Mouse (Mus musculus) kidney, adult 2 months (tissue): ENCODE measurements at regions not wholly inside any gene's neighbourhood (a gene's known extent, or its start where the extent isn't known, plus 50 kb on each side); places are given as distances from the start of the nearest gene placed in this dataset.

ENCODE experiments used
- DNase-seq: peaks from one replicate; pipeline ENCODE4 v3.0.0; 2021
- H3K27ac ChIP-seq: fragments of 200-500 bp; 2 replicates; pipeline ENCODE4 v1.5.1; 2012; ENCODE audit warnings: low read depth, low read length, control low read depth, inconsistent platforms; ENCODE audit not compliant: insufficient read depth
- H3K27me3 ChIP-seq: fragments of 200-500 bp; replicated peaks from 2 replicates; pipeline ENCODE4 v1.6.1; 2012; ENCODE audit warnings: mild to moderate bottlenecking, moderate library complexity, low read length, inconsistent platforms; ENCODE audit not compliant: control insufficient read depth, insufficient read depth
- H3K36me3 ChIP-seq: fragments of 200-500 bp; 2 replicates; pipeline ENCODE4 v1.6.1; 2012; ENCODE audit warnings: mild to moderate bottlenecking, moderate library complexity, low read length, inconsistent platforms; ENCODE audit not compliant: control insufficient read depth, insufficient read depth
- H3K4me1 ChIP-seq: fragments of 200-500 bp; 2 replicates; pipeline ENCODE4 v1.6.1; 2011; ENCODE audit warnings: low read length; ENCODE audit not compliant: control insufficient read depth, insufficient read depth
- H3K4me3 ChIP-seq: fragments of 200-500 bp; 2 replicates; pipeline ENCODE4 v1.5.1; 2011; ENCODE audit warnings: mild to moderate bottlenecking, low read depth, low read length, control low read depth; ENCODE audit not compliant: insufficient read depth
- CTCF ChIP-seq: fragments of 200-500 bp; conservative IDR thresholded peaks from 2 replicates; pipeline ENCODE4 v1.5.1; 2011; ENCODE audit warnings: low read depth, mild to moderate bottlenecking, control low read depth, low read length, moderate library complexity, mixed read lengths; ENCODE audit not compliant: insufficient read depth, insufficient read length
- POLR2A ChIP-seq: fragments of 200-500 bp; IDR thresholded peaks from one replicate; pipeline ENCODE4 v1.6.1; 2011; ENCODE audit warnings: low read depth, low read length, control low read depth
- WGBS: fragments of 180-500 bp; shearing (Covaris S2); methylation state at CpG from one replicate; pipeline ENCODE4 v1.1.7; 2018; 5-methylcytosine and 5-hydroxymethylcytosine counted together

DNA sequence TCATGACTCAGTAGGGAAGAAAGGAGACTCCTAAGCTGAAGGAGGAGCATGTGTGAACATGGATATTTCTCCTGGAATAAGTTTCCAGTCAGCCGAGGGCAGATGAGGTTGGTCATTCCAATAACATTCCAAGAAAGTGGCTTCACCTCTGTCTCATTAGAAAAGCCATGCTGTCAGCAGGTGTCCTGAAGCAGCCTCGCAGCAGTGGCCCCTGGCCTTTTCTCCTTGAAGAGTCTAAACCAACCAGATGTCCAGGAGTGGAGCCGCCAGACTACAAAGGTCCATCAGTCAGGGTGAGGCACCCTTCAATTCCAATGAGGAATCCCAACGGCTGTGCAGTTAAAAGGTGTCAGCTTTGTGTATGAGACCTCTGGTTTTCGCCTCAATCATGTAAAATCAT lies 197.2 kb upstream of the Klf3 start:
- no peak overlapping the region for H3K4me3 ChIP-seq
- TF ChIP-seq POLR2A = no peak
- no peak for TF ChIP-seq CTCF
- H3K27me3 ChIP-seq = no peaks in the 10 kb centered on the region
- peaks cover 25% of the 10 kb centered on the region; the same call in 1 of the 2 replicates for H3K4me1 ChIP-seq
- WGBS = 58% methylated on average over 5 of the region's 5 CpGs
- no peak overlapping the region for H3K27ac ChIP-seq
- no peaks in the 10 kb centered on the region for H3K36me3 ChIP-seq
- DNase-seq = peak; percentile 85

DNA sequence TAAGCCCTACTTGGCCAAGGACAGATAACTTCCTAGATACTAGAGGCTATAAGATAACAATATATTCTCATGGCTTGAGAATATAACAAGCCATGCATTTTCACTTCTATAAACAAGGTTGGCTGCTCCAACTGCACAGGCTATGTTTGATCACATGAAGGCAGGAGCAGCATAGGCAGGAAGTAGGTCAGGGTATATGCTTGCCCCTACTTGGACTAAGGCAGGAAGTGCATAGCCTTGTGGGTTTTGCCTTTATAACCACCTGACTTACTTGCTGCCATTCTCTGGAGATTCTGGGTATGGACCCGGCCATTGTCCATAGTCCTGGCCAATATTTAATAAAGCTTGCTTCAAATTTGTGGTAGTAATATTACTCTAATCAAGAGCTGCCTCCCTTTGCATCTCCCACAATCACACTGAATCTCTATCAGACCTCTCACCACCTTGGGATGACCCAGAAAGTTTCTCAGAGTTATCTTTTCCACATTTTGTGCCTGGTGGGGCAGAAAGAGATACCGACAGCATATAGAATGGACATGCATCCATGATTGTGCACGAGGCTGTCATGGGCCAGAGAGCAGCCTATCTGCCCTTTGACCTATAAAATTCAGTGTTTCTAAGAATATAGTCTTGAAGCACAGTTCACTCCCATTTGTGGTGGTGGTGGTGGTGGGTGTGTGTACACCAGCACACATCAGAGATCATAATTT lies 193.7 kb upstream of the Klf3 start:
- no peak for TF ChIP-seq CTCF
- TF ChIP-seq POLR2A = no peak
- H3K36me3 ChIP-seq = no peaks in the 10 kb centered on the region
- H3K27me3 ChIP-seq = no peaks in the 10 kb centered on the region
- peaks cover 15% of the 10 kb centered on the region; the same call in 1 of the 2 replicates for H3K4me1 ChIP-seq
- no peak overlapping the region for H3K4me3 ChIP-seq
- peak overlapping the region; percentile 67 for H3K27ac ChIP-seq
- WGBS = 74% methylated on average over 3 of the region's 3 CpGs
- DNase-seq = no peak

DNA sequence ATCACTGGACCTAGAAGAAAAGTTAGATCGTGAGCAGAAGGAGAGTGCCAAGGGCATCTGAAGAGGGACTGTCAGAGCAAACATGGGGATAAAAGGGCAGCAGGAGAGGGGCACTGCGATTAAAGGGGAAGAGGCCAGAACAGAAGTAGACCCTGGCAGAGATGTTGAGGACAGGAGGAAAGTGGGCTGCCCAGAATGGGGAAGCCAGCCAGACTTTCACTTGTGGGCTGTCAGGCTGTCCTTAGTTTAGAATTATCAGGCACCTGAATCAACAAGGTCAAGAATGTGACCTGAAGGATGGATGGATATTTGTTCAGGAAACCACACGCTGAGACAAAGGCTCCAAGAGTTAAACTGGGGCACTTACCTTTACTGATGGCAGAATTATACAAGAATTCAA lies 193.0 kb upstream of the Klf3 start:
- Histone ChIP-seq H3K4me1 (peaks cover 15% of the 10 kb centered on the region; the same call in 1 of the 2 replicates), H3K4me3 (no peak overlapping the region), H3K36me3 (no peaks in the 10 kb centered on the region), H3K27me3 (no peaks in the 10 kb centered on the region), H3K27ac (peak overlapping the region; percentile 67)
- WGBS = 15% methylated on average over 3 of the region's 3 CpGs
- no peak for TF ChIP-seq POLR2A
- no peak for DNase-seq

DNA sequence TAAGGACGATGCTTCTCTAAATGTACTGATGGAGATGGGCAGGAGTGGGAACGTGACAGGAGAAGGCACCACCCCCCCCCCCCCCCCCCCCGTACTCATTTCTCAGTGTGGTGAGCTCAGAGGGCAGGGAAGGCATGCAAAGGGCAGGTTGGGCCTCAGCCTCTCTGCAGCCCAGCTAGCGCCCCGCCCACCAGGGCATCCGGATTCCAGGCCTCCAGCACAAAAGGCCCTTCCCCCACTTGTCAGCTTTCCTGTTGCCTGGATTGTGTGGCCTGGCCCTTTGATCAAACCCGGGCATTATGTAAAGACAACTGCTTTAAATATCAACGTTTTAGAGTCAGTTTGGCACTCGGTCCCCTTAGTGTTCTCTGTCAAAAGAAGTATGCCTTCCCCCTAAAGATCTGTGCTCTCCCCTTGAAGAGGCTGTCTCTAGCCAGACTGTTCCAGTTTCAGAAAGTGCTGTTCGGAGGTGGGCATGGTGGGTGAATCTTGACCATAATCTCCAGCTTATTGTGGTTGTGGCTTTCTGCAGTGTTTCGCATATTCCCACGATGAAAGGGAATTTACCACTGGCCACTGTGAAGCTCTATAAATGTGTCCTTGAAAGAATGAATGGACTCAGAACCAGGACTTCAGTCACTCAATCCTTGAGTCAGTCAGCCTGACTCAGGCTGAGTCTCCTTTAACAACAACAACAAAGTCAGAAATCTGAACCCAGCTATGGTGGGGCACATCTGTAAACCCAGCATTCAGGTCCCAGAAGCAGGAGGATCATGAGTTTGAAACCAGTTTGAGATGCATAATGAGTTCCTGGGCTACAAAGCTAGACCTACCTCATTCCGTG lies 192.4 kb upstream of the Klf3 start:
- no peak for TF ChIP-seq CTCF
- TF ChIP-seq POLR2A = no peak
- 18% methylated on average over 13 of the region's 13 CpGs for WGBS

DNA sequence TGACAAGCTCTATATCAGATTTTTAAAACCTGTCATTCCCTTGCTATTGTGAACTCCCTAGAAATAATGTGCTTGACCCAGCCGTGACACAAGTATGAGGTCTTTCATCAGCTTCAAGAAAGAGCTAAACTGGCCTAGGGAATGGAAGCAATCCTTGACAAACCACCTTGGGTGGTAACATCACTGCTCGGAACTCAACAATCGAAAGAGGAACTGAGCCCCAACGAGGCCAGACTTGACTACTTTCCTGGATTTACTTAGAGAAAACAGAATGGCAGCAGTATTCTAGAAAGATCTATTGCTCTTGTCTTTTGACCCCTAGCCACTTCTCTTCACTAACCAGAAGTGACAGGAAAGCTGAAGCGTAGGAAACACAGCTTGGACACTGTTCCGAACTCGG lies 191.2 kb upstream of the Klf3 start:
- Histone ChIP-seq H3K4me3 (no peak overlapping the region), H3K27ac (no peak overlapping the region), H3K4me1 (peaks cover 15% of the 10 kb centered on the region; the same call in 1 of the 2 replicates), H3K36me3 (no peaks in the 10 kb centered on the region), H3K27me3 (no peaks in the 10 kb centered on the region)
- 83% methylated on average over 7 of the region's 7 CpGs for WGBS
- no peak for DNase-seq
- TF ChIP-seq CTCF (no peak), POLR2A (no peak)

More for the DNA sequence above, 192.4 kb upstream of the Klf3 start:
- peaks cover 15% of the 10 kb centered on the region; the same call in 1 of the 2 replicates for H3K4me1 ChIP-seq
- no peaks in the 10 kb centered on the region for H3K36me3 ChIP-seq
- no peak overlapping the region for H3K4me3 ChIP-seq
- H3K27ac ChIP-seq = peak overlapping the region; percentile 67
- peak; percentile 95 for DNase-seq
- no peaks in the 10 kb centered on the region for H3K27me3 ChIP-seq

DNA sequence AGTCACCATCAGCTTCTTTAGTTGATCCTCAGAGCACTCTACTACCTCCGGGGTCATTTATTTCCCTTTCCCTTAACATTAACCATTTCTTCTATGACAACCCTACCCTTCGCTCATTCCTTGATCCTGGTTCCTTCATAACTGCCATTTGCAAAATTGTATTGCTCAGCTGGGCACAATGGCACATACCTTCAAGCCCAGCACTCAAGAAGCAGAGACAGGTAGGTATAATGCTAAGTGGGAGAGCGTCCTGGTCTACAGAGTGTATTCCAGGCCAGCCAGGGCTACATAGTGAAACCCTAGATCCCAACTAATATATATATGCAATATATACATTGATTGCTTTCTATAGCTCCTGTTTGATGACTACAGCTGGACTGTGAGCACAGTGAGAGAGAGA lies 189.5 kb upstream of the Klf3 start:
- DNase-seq = no peak
- Histone ChIP-seq H3K4me1 (peaks cover 15% of the 10 kb centered on the region; the same call in 1 of the 2 replicates), H3K27me3 (no peaks in the 10 kb centered on the region), H3K27ac (no peak overlapping the region), H3K36me3 (no peaks in the 10 kb centered on the region), H3K4me3 (no peak overlapping the region)
- over 99% methylated on average over 3 of the region's 3 CpGs for WGBS
- TF ChIP-seq CTCF (no peak), POLR2A (no peak)

DNA sequence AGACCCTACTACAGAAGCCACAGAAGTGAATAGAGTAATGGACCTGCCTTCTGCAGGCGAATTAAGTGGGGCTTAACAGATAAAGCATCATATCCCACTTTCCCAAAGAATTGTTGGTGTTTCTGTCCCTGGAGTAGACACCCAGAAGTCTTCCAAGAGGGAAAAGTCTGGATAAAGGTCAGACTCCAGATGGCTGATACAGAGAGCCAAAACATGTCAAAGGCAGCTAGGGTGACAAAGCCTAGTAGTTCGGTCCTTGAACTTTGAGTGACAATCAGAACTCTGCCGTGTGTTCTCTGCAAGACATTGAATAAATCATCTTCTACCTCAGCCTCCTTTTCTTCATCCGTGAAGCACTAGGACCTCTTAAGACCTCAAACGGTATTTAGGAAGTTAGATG lies 185.1 kb upstream of the Klf3 start:
- no peak for TF ChIP-seq POLR2A
- no peak for TF ChIP-seq CTCF
- DNase-seq = no peak
- H3K27me3 ChIP-seq = no peaks in the 10 kb centered on the region
- no peaks in the 10 kb centered on the region for H3K36me3 ChIP-seq
- 58% methylated on average over 5 of the region's 5 CpGs for WGBS
- H3K27ac ChIP-seq = no peak overlapping the region
- H3K4me3 ChIP-seq = no peak overlapping the region
- no peaks in the 10 kb centered on the region; the same call in 1 of the 2 replicates for H3K4me1 ChIP-seq
